Mouse (Mus musculus): ENCODE data around the gene Rftn2. TPM values are rescaled to one million over a fixed set of nuclear protein-coding genes. Genes with fewer than 3 reads are reported as not detected.

Rftn2 gene
- polyA plus RNA-seq (2016; fragmentation: Nextera tagmentation; extraction: Ambion mirVana), result 35.2 and 38.2 TPM in 2 replicates

- 2% methylated on average over 26 of the region's 26 CpGs for WGBS
- H3K9ac ChIP-seq (replicated peaks), result peak within 1 kb of the TSS; percentile 73
- H3K4me1 ChIP-seq (replicated peaks), result peaks cover 25% of the 10 kb centered on the region
- H3K36me3 ChIP-seq, result no peaks in the 10 kb centered on the region
- peak within 1 kb of the TSS; percentile 59 for H3K4me2 ChIP-seq
- peak within 1 kb of the TSS; percentile 95 for H3K27ac ChIP-seq
- H3K4me3 ChIP-seq (replicated peaks), result peak within 1 kb of the TSS; percentile 58
- H3K9me3 ChIP-seq, result no peaks in the 10 kb centered on the region
- ATAC-seq (ENCODE audit: insufficient number of reproducible peaks, insufficient read depth, low FRiP score, low TSS enrichment, low read depth), result no peak
- no peaks in the 10 kb centered on the region for H3K27me3 ChIP-seq
Observed at GRCm38 (mm10) chr1:55226011-55226857, at the start of gene Rftn2. Rftn2 (minus strand) TSS chr1:55226782.

DNA sequence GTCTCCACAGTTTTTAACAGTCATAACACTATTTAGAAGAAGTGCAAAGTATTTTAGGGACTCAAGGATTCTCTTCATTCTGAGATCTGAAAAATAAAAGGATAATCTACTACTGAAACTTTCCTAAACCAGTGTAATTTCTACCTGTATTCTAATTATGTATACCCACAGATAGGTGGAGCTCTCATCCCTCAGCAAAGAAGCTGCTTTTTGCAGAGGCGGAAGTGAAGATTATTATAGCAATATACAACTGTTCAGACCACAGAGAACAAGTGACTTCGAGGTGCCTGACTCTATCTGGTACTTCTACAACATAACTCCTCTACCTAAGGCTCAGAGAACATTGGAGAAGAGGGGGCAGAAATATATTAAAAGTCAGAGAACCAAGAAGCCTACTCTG lies 38.9 kb upstream of the Rftn2 start:
- Histone ChIP-seq H3K4me1 (replicated peaks) (no peaks in the 10 kb centered on the region), H3K9me3 (no peaks in the 10 kb centered on the region), H3K4me3 (replicated peaks) (no peak overlapping the region), H3K9ac (replicated peaks) (no peak overlapping the region), H3K27ac (no peak overlapping the region), H3K36me3 (no peaks in the 10 kb centered on the region), H3K27me3 (no peaks in the 10 kb centered on the region), H3K4me2 (no peak overlapping the region)
- no peak for ATAC-seq (ENCODE audit: insufficient number of reproducible peaks, insufficient read depth, low FRiP score, low TSS enrichment, low read depth)
- 75% methylated on average over 2 of the region's 2 CpGs for WGBS

DNA sequence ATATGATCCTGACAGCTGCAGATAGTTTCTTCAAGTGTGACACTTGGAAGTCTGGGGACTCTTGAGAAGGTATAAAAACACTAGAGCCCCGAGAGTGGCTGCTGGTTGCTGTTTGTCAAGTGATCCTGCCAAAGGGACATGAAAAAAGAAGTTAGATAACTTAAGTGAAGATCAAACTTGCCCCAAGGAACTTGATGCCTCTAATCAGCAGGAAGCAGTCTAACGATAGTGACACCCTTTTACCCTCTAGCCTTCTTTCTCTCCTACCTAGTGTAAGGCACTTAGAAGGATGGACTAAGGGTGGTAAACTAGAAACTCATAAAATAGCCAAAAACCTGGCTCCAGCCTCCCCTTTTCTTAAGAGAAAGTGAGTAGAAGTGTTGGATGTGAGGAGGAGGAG lies 37.8 kb upstream of the Rftn2 start:
- H3K4me1 ChIP-seq (replicated peaks), result no peaks in the 10 kb centered on the region
- H3K4me2 ChIP-seq, result no peak overlapping the region
- H3K9ac ChIP-seq (replicated peaks), result no peak overlapping the region
- ATAC-seq (ENCODE audit: insufficient number of reproducible peaks, insufficient read depth, low FRiP score, low TSS enrichment, low read depth), result no peak
- WGBS, result 38% methylated on average over 2 of the region's 2 CpGs
- H3K4me3 ChIP-seq (replicated peaks), result no peak overlapping the region
- H3K9me3 ChIP-seq, result no peaks in the 10 kb centered on the region
- no peak overlapping the region for H3K27ac ChIP-seq
- no peaks in the 10 kb centered on the region for H3K36me3 ChIP-seq
- no peaks in the 10 kb centered on the region for H3K27me3 ChIP-seq

- Histone ChIP-seq H3K4me3 (replicated peaks) (no peak overlapping the region), H3K36me3 (peaks cover 10% of the 10 kb centered on the region; the same call in 1 of the 2 replicates), H3K27me3 (no peaks in the 10 kb centered on the region), H3K9ac (replicated peaks) (no peak overlapping the region), H3K27ac (no peak overlapping the region), H3K4me2 (no peak overlapping the region), H3K9me3 (no peaks in the 10 kb centered on the region), H3K4me1 (replicated peaks) (0 out of 2 replicates have a peak, but pooled peaks cover under 1% of the 10 kb centered on the region)
- ATAC-seq (ENCODE audit: insufficient number of reproducible peaks, insufficient read depth, low FRiP score, low TSS enrichment, low read depth), result no peak
- WGBS, result 67% methylated on average over 2 of the region's 2 CpGs
Observed at GRCm38 (mm10) chr1:55246374-55246773, 19.8 kb upstream of the Rftn2 start.

GRCm38 (mm10) chr1:55239237-55239636 lies 12.7 kb upstream of the Rftn2 start:
- Histone ChIP-seq H3K4me1 (replicated peaks) (peaks cover 30% of the 10 kb centered on the region), H3K27me3 (no peaks in the 10 kb centered on the region), H3K9ac (replicated peaks) (no peak overlapping the region), H3K4me3 (replicated peaks) (0 out of 2 replicates have a peak overlapping the region, but pooled peaks have one; percentile 81), H3K36me3 (peaks cover 10% of the 10 kb centered on the region; the same call in 1 of the 2 replicates), H3K27ac (no peak overlapping the region), H3K9me3 (no peaks in the 10 kb centered on the region), H3K4me2 (peak overlapping the region; percentile 91)
- WGBS, result 0% methylated on average over 1 of the region's 1 CpGs
- no peak for ATAC-seq (ENCODE audit: insufficient number of reproducible peaks, insufficient read depth, low FRiP score, low TSS enrichment, low read depth)

- Histone ChIP-seq H3K9ac (replicated peaks) (peak overlapping the region; percentile 70), H3K9me3 (no peaks in the 10 kb centered on the region), H3K36me3 (peaks cover 10% of the 10 kb centered on the region; the same call in 1 of the 2 replicates), H3K27me3 (no peaks in the 10 kb centered on the region), H3K4me2 (peak overlapping the region; percentile 91), H3K27ac (no peak overlapping the region), H3K4me3 (replicated peaks) (peak overlapping the region; percentile 81), H3K4me1 (replicated peaks) (peaks cover 30% of the 10 kb centered on the region)
- WGBS, result 28% methylated on average over 13 of the region's 13 CpGs
- no peak for ATAC-seq (ENCODE audit: insufficient number of reproducible peaks, insufficient read depth, low FRiP score, low TSS enrichment, low read depth)
Observed at GRCm38 (mm10) chr1:55238496-55238895, 11.9 kb upstream of the Rftn2 start.

DNA sequence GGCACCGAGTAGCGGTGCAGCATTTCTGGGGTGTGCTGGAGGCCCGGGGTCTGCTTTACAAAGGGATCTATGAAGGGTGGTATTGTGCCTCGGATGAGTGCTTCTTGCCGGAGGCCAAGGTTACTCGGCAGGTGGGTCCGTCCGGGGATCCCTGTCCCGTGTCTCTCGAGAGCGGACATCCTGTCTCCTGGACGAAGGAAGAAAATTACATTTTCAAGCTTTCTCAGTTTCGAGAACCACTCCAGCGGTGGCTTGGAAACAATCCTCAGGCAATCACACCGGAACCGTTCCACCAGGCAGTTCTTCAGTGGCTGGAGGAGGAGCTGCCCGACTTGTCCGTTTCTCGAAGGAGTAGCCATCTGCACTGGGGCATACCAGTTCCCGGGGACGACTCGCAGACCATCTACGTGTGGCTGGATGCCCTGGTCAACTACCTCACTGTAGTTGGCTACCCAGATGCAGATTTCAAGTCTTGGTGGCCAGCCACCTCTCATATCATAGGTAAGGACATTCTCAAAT lies 11.1 kb upstream of the Rftn2 start:
- Histone ChIP-seq H3K36me3 (peaks cover 10% of the 10 kb centered on the region; the same call in 1 of the 2 replicates), H3K9ac (replicated peaks) (peak overlapping the region; percentile 70), H3K27ac (no peak overlapping the region), H3K9me3 (no peaks in the 10 kb centered on the region), H3K4me3 (replicated peaks) (peak overlapping the region; percentile 81), H3K27me3 (no peaks in the 10 kb centered on the region), H3K4me2 (peak overlapping the region; percentile 91), H3K4me1 (replicated peaks) (peaks cover 30% of the 10 kb centered on the region)
- ATAC-seq (ENCODE audit: insufficient number of reproducible peaks, insufficient read depth, low FRiP score, low TSS enrichment, low read depth), result 0 out of 2 replicates have a peak, but pooled peaks have one; percentile 5
- under 1% methylated on average over 23 of the region's 23 CpGs for WGBS

GRCm38 (mm10) chr1:55236890-55237642 lies 10.5 kb upstream of the Rftn2 start, which contains the start of gene Mars2:
Mars2 (plus strand) TSS chr1:55237177.
- WGBS, result under 1% methylated on average over 82 of the region's 82 CpGs
- H3K27ac ChIP-seq, result peak within 1 kb of the TSS; percentile 12; the same call in 1 of the 2 replicates
- H3K4me2 ChIP-seq, result peak within 1 kb of the TSS; percentile 91

DNA sequence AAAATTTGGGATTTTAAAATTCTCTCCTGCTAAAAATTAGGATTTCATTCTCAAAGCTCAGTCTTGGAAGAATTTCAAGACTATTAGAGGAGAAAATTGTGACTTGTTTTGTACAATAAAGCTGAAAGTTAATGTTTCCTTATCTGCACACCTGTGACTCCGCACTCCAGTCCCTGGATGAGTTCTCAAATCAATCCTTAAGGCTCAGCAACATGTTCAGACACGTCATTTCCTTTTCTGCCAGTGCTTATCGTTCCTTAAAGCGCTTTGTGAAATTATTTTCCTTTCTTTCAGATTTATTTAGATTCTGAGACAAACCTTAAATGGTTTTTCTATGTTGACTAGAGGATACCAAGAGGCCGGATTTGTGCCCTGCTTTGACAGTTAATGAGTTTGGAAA lies 9.9 kb upstream of the Rftn2 start:
- WGBS, result 38% methylated on average over 5 of the region's 5 CpGs
- no peaks in the 10 kb centered on the region for H3K9me3 ChIP-seq
- H3K4me2 ChIP-seq, result peak overlapping the region; percentile 91
- no peaks in the 10 kb centered on the region for H3K27me3 ChIP-seq
- H3K9ac ChIP-seq (replicated peaks), result no peak overlapping the region; the same call in 1 of the 2 replicates
- H3K36me3 ChIP-seq, result no peaks in the 10 kb centered on the region
- no peak for ATAC-seq (ENCODE audit: insufficient number of reproducible peaks, insufficient read depth, low FRiP score, low TSS enrichment, low read depth)
- peak overlapping the region; percentile 12; the same call in 1 of the 2 replicates for H3K27ac ChIP-seq
- peak overlapping the region; percentile 81 for H3K4me3 ChIP-seq (replicated peaks)
- H3K4me1 ChIP-seq (replicated peaks), result peaks cover 30% of the 10 kb centered on the region

More at GRCm38 (mm10) chr1:55236890-55237642, 10.5 kb upstream of the Rftn2 start, which contains the start of gene Mars2:
- peaks cover 6% of the 10 kb centered on the region; the same call in 1 of the 2 replicates for H3K36me3 ChIP-seq
- peaks cover 30% of the 10 kb centered on the region for H3K4me1 ChIP-seq (replicated peaks)
- H3K9me3 ChIP-seq, result no peaks in the 10 kb centered on the region
- peak within 1 kb of the TSS; percentile 81 for H3K4me3 ChIP-seq (replicated peaks)
- ATAC-seq (ENCODE audit: insufficient number of reproducible peaks, insufficient read depth, low FRiP score, low TSS enrichment, low read depth), result peak; percentile 96
- peak within 1 kb of the TSS; percentile 70 for H3K9ac ChIP-seq (replicated peaks)
- no peaks in the 10 kb centered on the region for H3K27me3 ChIP-seq

DNA sequence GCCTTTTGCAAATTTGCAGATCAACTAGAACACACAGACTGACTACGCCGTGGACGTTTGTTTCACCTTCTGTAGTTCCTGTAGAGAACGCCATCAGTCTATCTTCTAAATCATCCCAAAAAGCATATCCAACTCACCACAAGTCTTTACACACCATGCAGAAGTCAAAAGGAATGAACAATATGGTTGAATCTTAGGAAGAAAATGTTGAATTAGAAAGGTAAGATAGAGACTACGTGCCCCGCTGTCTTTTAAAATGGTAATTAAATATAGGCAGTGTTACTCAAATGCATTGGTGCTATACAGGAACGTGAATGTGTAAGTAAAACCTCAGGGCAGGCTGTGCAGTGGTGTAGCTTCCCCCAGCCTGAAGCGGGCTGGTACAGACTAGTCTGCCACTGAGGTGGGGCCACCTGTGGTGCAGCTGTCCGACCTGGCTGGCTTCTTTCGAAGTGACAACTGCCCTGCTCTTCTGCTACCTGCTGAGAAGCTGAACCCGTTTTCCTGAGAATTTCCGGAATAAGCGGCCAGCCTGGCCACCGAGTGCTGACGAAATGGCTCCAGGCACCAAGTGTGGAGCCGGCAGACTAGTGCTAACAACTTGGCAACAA lies 8.4 kb upstream of the Rftn2 start:
- H3K4me2 ChIP-seq, result no peak overlapping the region
- no peaks in the 10 kb centered on the region for H3K9me3 ChIP-seq
- H3K4me1 ChIP-seq (replicated peaks), result peaks cover 22% of the 10 kb centered on the region
- no peaks in the 10 kb centered on the region for H3K36me3 ChIP-seq
- H3K27me3 ChIP-seq, result no peaks in the 10 kb centered on the region
- H3K9ac ChIP-seq (replicated peaks), result no peak overlapping the region
- 49% methylated on average over 16 of the region's 16 CpGs for WGBS
- no peak for ATAC-seq (ENCODE audit: insufficient number of reproducible peaks, insufficient read depth, low FRiP score, low TSS enrichment, low read depth)
- H3K4me3 ChIP-seq (replicated peaks), result no peak overlapping the region
- no peak overlapping the region for H3K27ac ChIP-seq
